Mouse (Mus musculus): Measurements from ENCODE around the gene Kcnip4.

The Kcnip4 gene

GRCm38 (mm10) chr5:49255983-49256382, 268.7 kb downstream of the Kcnip4 start:
- in situ Hi-C loops (cut with MboI, MseI): no loop called here

DNA sequence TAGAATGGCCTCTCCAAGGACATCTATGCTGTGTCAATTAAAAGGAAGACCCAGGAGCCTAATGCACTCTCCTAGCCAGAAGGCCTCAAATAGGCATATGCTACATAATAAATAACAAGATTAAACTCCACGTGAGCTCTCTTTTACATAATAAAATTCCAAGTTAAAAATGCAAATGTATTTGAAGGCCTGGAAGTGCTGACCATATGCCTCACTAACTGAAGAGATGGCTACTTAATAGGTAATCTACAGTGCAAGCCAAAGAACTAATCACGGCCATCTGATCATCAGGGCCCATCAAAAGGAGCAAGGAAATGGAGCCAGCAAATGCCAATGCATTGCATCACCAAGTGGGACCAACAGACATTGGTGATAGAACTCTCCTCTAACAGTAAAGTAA, 277.6 kb downstream of the Kcnip4 start:
- in situ Hi-C loops (cut with MboI, MseI): no loop called here

DNA sequence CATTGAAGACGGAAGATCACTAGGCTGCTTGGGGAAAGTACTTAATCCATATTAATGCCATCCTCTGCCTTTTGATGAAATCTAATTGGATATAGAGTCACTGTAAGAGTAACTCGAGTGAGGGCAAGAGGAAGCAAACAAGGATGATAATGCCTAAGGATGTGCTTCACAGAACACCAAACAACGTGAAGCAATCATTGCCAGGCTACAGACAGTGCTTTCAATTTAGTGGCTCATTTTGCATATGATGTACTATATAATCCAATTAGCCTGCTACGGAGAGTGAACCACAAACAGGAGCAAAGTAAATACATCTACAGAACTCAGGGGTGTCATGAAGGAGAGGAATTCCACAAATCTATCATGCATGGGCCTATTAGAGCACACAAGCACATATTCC, 280.3 kb downstream of the Kcnip4 start:
- in situ Hi-C loops (cut with MboI, MseI): no loop called here

- in situ Hi-C loops (cut with MboI, MseI): no loop called here
These were observed 283.0 kb downstream of the Kcnip4 start for GRCm38 (mm10) chr5:49241708-49242107.

DNA sequence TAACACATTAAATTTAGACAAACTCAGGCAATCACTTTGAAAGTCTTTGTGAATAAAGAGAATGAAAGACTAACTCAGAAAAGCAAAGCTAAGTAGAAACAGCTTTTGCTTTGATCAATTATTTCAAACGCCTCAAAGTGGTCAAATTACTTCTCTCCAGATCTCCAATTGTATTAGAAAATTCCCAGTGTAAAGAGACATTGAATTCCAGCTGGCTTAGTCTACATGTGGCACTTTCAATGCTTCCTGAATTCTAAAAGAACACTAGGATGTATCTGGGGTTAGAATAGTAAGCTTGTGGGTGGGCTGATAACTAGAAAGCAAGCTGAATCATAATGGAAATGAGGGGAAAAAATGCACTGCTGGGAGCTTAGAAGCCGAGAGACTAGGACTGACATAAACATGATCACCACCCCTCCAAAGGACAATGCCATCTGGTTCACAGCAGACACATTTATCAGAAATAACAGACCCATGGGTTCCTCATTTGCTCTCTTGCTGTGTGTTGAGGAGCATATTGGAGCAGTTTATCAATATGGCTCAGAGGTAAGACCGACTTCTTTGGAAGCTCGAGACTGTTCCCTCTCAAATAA, 323.4 kb downstream of the Kcnip4 start:
- in situ Hi-C loops (cut with MboI, MseI): no loop called here

DNA sequence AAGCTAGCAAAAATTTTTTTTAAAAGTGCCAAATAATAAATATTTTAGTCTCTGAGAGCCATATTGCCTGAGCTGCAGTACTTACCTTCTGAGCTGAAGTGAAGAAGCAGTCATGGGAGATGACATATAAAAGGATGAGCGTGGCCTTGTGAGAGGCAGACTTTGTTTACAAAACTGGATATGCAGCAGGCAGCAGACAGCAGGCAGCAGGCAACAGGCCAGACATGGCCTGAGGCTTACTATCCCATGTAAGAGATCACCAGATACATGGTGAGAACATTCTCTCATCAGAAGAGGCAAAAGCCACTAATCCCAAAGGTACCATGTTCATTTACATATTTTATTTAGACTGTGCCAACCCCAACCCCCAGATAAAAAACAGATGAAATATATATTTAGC, 336.5 kb downstream of the Kcnip4 start:
- in situ Hi-C loops (cut with MboI, MseI): no loop called here

DNA sequence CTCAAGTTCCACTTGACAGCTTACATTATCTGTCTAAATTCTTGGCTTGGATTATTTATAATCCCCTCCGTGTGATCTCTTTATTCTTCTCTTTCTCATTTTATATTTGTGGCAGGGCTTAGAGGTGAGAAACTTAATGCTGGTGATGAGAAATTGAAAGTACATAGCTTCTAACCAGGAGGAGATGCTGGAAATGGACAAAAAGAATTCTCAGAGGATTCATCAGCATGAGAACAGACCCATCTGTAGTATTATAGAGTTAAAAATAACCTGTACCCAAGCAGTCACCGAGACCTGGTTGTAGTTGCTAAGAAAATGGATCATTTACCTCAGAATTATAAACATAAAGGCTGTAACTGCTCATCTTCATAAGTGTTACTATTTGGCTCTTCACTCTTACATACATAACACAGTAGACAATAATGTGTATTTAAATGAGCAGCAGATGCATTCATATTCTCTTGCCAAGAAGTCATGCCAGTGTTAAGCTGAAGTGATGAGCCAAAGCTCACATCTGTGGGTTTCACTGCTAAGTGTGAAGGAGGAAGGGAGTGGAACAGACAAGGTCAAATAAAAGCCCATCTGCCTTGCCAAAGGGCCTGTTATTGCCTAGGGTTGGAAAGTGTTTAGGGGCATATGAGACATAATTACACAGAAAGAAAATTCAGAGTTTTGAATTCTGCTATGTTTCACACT, 374.4 kb downstream of the Kcnip4 start:
- in situ Hi-C loops (cut with MboI, MseI): no loop called here

DNA sequence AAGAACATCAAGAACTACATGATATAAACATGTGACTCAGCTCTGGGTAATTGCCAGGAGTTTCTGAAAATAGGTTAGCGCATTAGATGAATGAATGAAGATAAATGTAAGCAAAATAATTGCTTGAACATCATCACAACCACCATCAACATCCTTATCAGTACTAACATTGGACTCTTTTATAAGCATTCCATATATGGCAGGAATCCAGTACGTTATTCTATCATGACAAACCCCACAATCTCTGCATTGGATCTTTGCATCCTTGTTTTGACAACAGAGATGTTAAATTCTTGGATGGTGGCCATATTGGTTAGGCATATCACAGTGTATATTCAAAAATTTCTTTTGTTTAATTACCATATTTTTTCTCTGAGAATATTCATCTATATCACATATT, 375.0 kb downstream of the Kcnip4 start:
- in situ Hi-C loops (cut with MboI, MseI): no loop called here

DNA sequence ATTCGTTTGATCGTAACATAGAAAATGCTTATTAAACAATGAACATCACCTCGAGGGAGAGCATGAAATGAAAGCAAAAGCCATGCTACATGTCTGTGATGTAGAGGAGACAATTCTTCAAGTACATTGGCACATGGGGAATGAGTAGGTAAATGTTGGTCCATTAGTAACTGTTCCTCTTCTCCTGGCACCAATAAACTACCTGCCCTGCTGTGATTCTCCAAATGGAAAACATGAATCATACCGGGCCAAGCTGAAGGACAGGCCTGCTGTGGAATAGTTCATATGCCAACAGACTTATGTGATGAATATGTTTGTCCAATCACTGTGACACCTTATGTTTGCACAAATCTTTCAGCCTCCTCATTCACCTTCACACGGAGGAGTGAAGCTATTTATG, 429.3 kb downstream of the Kcnip4 start:
- in situ Hi-C loops (cut with MboI, MseI): loop anchor here (25.0 kb wide), 1 partner anchor 867 kb away; no protein-coding TSS in a partner anchor

DNA sequence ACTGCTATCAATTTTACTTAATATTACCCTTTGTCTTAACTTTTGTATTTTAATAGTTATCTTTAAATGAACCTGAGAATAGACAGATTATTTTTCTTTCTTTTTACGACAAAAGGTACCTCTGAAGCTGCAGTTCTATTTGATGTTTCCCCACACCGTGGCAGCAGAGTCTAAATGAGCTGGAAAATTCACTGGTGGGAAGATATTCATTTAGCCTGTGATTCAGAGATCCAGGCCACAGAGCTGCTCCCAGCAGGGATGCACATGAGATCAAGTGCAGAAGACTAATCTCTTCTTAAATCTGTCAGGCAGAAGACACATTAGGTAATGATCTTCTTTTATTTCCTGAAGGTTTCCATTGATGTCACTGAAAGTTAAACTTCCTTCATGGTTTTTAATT, 429.8 kb downstream of the Kcnip4 start:
- in situ Hi-C loops (cut with MboI, MseI): loop anchor here (5.0 to 25.0 kb wide), 2 partner anchors 257 to 867 kb away; no protein-coding TSS in a partner anchor

DNA sequence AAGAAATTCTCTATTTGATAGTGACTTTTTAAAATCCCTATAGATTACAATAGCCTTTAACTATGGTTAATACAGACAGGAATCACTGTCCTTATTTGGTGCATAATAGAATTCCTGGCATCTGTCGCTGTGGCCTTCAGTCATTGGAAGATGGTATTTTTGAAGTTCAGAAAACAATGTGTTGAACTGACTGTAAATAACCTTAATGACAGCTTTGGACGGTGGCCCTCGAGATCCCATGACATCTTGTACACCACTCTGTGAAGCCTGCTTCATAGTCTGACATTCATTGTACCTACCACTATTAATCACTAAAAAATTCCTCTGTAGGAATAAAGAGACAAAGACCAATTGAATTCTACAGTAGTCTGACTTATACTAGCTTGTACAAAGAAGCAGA, 430.4 kb downstream of the Kcnip4 start:
- in situ Hi-C loops (cut with MboI, MseI): loop anchor here (5.0 to 25.0 kb wide), 2 partner anchors 258 to 868 kb away; no protein-coding TSS in a partner anchor

DNA sequence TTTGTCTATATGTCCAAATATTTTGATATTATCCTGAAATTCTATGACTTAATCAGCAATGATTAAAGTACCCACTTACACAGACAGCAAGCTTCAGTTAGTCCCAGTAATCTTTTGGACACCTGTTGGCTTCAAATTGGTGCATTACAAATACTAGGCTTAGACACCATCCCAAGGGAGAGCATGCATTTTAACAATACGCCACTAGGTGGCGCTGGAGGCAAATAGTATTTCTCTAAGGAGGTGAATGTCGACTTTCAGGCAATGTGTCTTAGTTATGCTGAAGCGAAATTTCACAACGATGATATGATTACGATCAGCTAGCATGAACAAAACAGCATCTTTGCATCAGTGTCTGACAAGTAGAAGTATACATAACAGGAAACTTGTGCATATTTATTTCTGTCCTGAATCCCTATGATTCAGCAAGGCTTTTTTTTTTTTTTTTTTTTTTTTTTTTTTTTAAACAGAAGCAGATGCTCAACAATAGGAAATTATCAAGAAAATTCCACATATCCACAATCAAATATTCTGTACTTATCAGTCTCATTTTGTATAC, 434.5 kb downstream of the Kcnip4 start:
- in situ Hi-C loops (cut with MboI, MseI): loop anchor here (5.0 to 25.0 kb wide), 2 partner anchors 262 to 872 kb away; no protein-coding TSS in a partner anchor

DNA sequence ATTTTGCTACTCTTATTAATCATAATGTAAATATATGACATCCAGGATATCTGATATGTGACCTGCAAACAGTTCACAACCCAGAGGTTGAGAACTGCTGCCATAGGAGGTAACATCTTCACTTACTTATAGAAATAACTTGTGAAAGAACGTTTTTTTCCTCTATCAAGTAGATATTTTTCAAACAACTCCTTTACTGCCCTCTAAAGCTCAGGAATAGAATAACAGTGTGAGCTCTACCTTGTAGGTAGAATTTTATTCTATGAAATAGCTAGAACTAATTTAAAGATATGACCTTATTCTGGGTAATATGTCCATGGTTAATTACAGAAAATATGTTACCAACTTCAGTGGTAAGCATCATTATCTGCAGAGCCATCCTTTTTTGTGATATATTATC, 459.1 kb downstream of the Kcnip4 start:
- in situ Hi-C loops (cut with MboI, MseI): no loop called here

GRCm38 (mm10) chr5:49058926-49059325, 465.8 kb downstream of the Kcnip4 start:
- in situ Hi-C loops (cut with MboI, MseI): no loop called here

- in situ Hi-C loops (cut with MboI, MseI): no loop called here
These were observed 466.9 kb downstream of the Kcnip4 start for GRCm38 (mm10) chr5:49057636-49058340.

DNA sequence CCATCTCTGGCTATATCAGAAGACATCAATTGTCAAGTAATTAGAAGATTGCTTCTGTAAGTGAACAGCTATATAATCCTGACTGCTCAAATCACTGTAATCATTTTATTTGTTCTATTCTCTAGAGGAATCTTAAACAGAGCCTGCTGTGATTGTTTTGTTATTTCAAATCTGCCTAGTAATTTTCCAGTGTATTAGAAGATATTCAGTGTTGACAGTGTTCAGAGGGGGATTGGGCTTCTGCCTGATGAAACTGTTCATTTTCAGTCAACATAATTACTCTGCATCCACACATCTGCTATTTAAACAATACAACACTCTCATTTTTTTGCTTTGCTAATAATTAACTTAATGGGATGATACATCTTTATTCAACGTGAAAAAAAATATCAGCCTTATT, 476.7 kb downstream of the Kcnip4 start:
- in situ Hi-C loops (cut with MboI, MseI): no loop called here

DNA sequence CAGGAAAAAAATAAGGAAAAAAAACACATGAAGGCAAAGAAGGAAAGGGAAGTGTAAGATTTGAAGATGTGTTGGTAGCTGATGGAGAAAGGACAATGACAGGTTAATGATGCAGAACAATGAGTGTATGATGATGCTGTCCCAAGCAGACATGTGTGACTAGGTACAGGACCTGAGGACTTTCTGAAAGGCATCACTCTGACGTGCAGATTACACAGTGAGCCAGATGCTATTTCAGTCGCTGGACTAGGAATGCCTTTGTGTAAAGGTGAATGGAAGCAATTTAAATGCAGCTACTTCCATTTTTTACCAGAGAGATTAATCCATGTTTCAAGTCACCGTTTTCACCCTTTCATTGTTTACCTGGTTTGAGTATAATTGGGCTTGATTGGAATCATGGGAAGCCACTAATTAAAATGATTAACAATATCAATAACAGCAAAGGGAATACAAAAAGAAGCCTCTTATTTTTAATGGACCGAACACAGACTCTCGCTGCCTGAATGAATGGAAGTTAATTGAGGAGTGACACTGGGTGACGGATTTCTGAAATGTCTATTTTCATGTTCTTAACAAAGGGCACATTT, 483.4 kb downstream of the Kcnip4 start:
- in situ Hi-C loops (cut with MboI, MseI): no loop called here

- in situ Hi-C loops (cut with MboI, MseI): no loop called here
These were observed 527.3 kb downstream of the Kcnip4 start for GRCm38 (mm10) chr5:48997359-48997758.

- in situ Hi-C loops (cut with MboI, MseI): no loop called here
These were observed 535.5 kb downstream of the Kcnip4 start for GRCm38 (mm10) chr5:48989145-48989659.

DNA sequence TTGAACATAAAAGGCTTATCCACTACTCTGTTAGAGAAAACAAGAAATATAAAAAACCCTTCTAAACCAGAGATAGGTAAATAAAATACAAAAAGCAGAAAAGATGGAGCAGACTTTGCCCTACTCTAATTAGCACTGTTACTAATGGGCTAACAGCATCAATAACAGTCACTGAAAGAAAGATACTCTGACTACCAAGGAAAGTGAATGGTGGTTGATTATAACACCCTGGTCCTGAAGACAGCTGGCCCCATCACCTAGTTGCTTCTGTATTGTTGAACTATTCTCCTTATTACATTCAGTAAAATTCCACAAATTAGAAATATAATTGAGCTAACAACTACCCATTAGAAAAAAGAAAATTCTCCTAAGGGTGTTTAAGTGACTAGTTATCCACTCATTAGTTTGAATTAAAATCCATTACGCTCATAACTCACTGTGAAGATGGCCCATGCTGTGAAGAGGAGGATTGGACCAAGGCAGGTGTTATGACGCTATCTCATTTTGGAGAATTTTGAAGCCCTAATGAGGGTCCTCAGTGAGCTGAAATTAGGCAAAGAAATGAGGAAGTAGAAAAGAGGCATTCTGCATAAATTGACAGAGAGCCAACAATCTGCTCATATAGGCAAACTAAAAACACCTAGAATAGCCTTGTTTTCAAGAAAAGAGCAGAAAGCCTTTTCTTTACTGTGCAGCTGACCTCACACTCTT, 582.2 kb downstream of the Kcnip4 start:
- in situ Hi-C loops (cut with MboI, MseI): no loop called here

DNA sequence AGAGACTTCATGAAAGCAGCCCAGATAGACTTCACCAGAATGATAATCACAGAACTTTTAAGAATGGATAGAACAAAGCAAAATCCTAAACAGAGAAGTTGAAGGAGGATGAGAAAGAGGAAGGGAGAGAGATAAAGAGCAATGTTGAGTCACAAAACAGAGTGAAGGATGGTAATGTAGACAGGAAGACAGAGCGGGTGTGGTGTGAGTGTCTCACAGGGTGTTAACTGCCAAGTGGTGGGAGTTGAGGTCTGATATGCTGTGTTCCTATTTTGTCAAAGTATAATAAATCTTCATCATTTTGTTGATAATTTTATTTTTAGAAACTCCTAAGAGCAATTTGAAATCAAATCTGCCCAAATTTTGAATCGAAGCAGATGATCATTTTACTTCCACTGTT, 592.8 kb downstream of the Kcnip4 start:
- in situ Hi-C loops (cut with MboI, MseI): no loop called here

Measured in T-helper 2 cell (primary cell).